ENCODE assay signal across 8 mouse cellular contexts in the genomic region with DNA sequence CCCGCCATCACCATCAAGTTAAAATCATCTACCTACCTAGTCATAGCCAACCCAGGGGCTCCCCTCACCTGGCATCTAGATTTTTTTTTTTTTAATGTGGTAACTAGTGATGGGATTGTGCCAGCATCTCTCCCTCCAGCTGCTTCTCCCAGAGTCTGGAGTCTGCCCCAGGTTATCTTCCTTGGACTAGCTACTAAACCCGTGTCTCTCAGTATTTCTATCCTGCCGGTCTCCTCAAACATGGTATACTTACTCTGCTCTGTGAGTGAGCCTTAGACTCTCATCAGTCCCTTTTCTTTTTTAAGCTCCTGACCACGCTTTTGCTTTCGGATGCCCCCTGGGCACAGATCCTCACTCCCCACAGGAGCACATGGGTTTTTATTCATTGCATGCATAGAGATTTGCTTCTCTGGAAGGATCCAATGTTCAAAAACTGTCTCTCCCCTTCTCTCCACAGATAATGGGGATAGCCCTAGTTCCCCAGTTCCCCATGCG. TPM values are rescaled to one million over a fixed set of nuclear protein-coding genes. Genes with fewer than 3 reads are reported as not detected.
DNase-seq lines count a peak whose midpoint lies in the region; ATAC-seq and TF ChIP-seq lines count a peak whose summit lies in the region.

No protein-coding gene starts in this region.

- H3K9ac ChIP-seq in liver, adult 2 months (ENCODE audit: low read depth, low read length), result peak overlapping the region; percentile 83; the same call in 1 of the 2 replicates
- peak overlapping the region; percentile 71 for H3K9ac ChIP-seq in embryonic facial prominence, embryonic 12.5 days
- H3K9ac ChIP-seq in intestine, embryonic 14.5 days (ENCODE audit: low read length), result peak overlapping the region; percentile 78
- H3K9ac ChIP-seq in neural tube, embryonic 11.5 days (ENCODE audit: low read length), result peak overlapping the region; percentile 83

- ATAC-seq in embryonic facial prominence, embryonic 12.5 days (ENCODE audit: insufficient number of reproducible peaks, insufficient read depth, low FRiP score, low TSS enrichment), result no peak
- no peak for ATAC-seq in intestine, embryonic 14.5 days (replicated peaks; ENCODE audit: low FRiP score, low TSS enrichment, low read depth)
- ATAC-seq in neural tube, embryonic 11.5 days (ENCODE audit: insufficient read depth, low FRiP score, low TSS enrichment), result no peak

- no peaks in the 10 kb centered on the region for H3K9me3 ChIP-seq in embryonic facial prominence, embryonic 12.5 days
- no peaks in the 10 kb centered on the region for H3K9me3 ChIP-seq in intestine, embryonic 14.5 days (ENCODE audit: control insufficient read depth, low read length)
- H3K9me3 ChIP-seq in neural tube, embryonic 11.5 days (ENCODE audit: control insufficient read depth, low read length), result no peaks in the 10 kb centered on the region

- WGBS in liver, adult 2 months, result 58% methylated on average over 6 of the region's 6 CpGs
- 7% methylated on average over 6 of the region's 6 CpGs for WGBS in embryonic facial prominence, embryonic 12.5 days
- 26% methylated on average over 6 of the region's 6 CpGs for WGBS in intestine, embryonic 14.5 days
- WGBS in neural tube, embryonic 11.5 days, result 26% methylated on average over 6 of the region's 6 CpGs

- H3K4me2 ChIP-seq in embryonic facial prominence, embryonic 12.5 days (replicated peaks), result peak overlapping the region; percentile 93
- H3K4me2 ChIP-seq in intestine, embryonic 14.5 days (ENCODE audit: low read length), result peak overlapping the region; percentile 99
- H3K4me2 ChIP-seq in neural tube, embryonic 11.5 days (ENCODE audit: low read depth), result peak overlapping the region; percentile 100

- no peak overlapping the region for H3K4me3 ChIP-seq in liver, adult 2 months (ENCODE audit: insufficient read depth, low read depth, low read length)
- peak overlapping the region; percentile 46 for H3K4me3 ChIP-seq in embryonic facial prominence, embryonic 12.5 days
- H3K4me3 ChIP-seq in intestine, embryonic 14.5 days (ENCODE audit: low read depth, low read length), result peak overlapping the region; percentile 58
- peak overlapping the region; percentile 47; the same call in 1 of the 2 replicates for H3K4me3 ChIP-seq in neural tube, embryonic 11.5 days (ENCODE audit: low read depth, low read length)

- no peaks in the 10 kb centered on the region for H3K36me3 ChIP-seq in liver, adult 2 months (ENCODE audit: control insufficient read depth, insufficient read depth, low read length)
- H3K36me3 ChIP-seq in embryonic facial prominence, embryonic 12.5 days, result no peaks in the 10 kb centered on the region
- no peaks in the 10 kb centered on the region for H3K36me3 ChIP-seq in intestine, embryonic 14.5 days (ENCODE audit: control insufficient read depth, insufficient read depth, low read length)
- no peaks in the 10 kb centered on the region for H3K36me3 ChIP-seq in neural tube, embryonic 11.5 days (ENCODE audit: control insufficient read depth, insufficient read depth, low read length)

- H3K27me3 ChIP-seq in liver, adult 2 months (ENCODE audit: control insufficient read depth, insufficient read depth, low read length), result no peaks in the 10 kb centered on the region
- H3K27me3 ChIP-seq in embryonic facial prominence, embryonic 12.5 days, result no peaks in the 10 kb centered on the region
- H3K27me3 ChIP-seq in intestine, embryonic 14.5 days (replicated peaks; ENCODE audit: control insufficient read depth, insufficient read depth, low read length), result no peaks in the 10 kb centered on the region
- no peaks in the 10 kb centered on the region for H3K27me3 ChIP-seq in neural tube, embryonic 11.5 days (ENCODE audit: control insufficient read depth, insufficient read depth, low read length)

- H3K79me2 ChIP-seq in liver, adult 2 months (ENCODE audit: control insufficient read depth, insufficient read depth, low read length), result no peaks in the 10 kb centered on the region

- no peaks in the 10 kb centered on the region for H3K4me1 ChIP-seq in liver, adult 2 months (ENCODE audit: control insufficient read depth, insufficient read depth, low read length)
- peaks cover 57% of the 10 kb centered on the region for H3K4me1 ChIP-seq in embryonic facial prominence, embryonic 12.5 days
- peaks cover 34% of the 10 kb centered on the region for H3K4me1 ChIP-seq in intestine, embryonic 14.5 days (replicated peaks; ENCODE audit: control insufficient read depth, insufficient read depth, low read length)
- H3K4me1 ChIP-seq in neural tube, embryonic 11.5 days (ENCODE audit: control insufficient read depth, insufficient read depth, low read length), result peaks cover 25% of the 10 kb centered on the region

- peak overlapping the region; percentile 78 for H3K27ac ChIP-seq in liver, adult 2 months (replicated peaks; ENCODE audit: insufficient read depth, low read depth, low read length)
- peak overlapping the region; percentile 100 for H3K27ac ChIP-seq in embryonic facial prominence, embryonic 12.5 days
- peak overlapping the region; percentile 98 for H3K27ac ChIP-seq in intestine, embryonic 14.5 days (ENCODE audit: low read depth)
- peak overlapping the region; percentile 97 for H3K27ac ChIP-seq in neural tube, embryonic 11.5 days (ENCODE audit: low read depth, low read length)

- no peak for DNase-seq in liver, adult 2 months (ENCODE audit: extremely low read depth, low read depth, low spot score)
- no peak for DNase-seq in liver
- DNase-seq in intestine, embryonic 14.5 days (ENCODE audit: low spot score), result no peak
- no peak for DNase-seq in neural tube, embryonic 11.5 days (ENCODE audit: low spot score)
- no peak for DNase-seq in right cerebral cortex, postnatal 4 days
- no peak for DNase-seq in adrenal gland, adult 18-20 months (ENCODE audit: low spot score in 2 of 2)
- DNase-seq in testis, postnatal 14 days (ENCODE audit: low spot score), result no peak

- TF ChIP-seq CTCF in liver, adult 2 months (IDR thresholded peaks at IDR 0.05; ENCODE audit: low read depth, low read length), result no peak

- no peak for TF ChIP-seq POLR2A in liver, adult 2 months (IDR thresholded peaks at IDR 0.05; ENCODE audit: extremely low read depth, insufficient read depth, low read length)

RNA-seq across cellular contexts. Expression of gene Acot11, which starts 35.9 kb away (rescaled TPM):
- total RNA-seq in liver, adult 2 months (2014; rRNA removed), result 1.8 and 4.8 TPM in 2 replicates
- polyA plus RNA-seq in liver, adult 2 months (2012; rRNA removed), result 6.3 and 14.3 TPM in 2 replicates
- 1.9 and 3.0 TPM in 2 replicates for polyA plus RNA-seq in embryonic facial prominence, embryonic 12.5 days (2016; fragmentation: Nextera tagmentation; extraction: Ambion mirVana)
- 5.9 and 7.3 TPM in 2 replicates for polyA plus RNA-seq in intestine, embryonic 14.5 days (2014; fragmentation: Nextera tagmentation; extraction: Ambion mirVana)
- 1.4 and 1.8 TPM in 2 replicates for polyA plus RNA-seq in neural tube, embryonic 11.5 days (2014; fragmentation: Nextera tagmentation; extraction: Ambion mirVana)
- total RNA-seq in adrenal gland, adult 18-20 months (2021), result 100 to 1,000 TPM in 1 of 2 experiments, 10 to 100 TPM in 1; 99.8 to 239 TPM
